In genomic region chr2:84783840-84784566, GRCm38 (mm10) we compare ENCODE assay signal across 13 mouse cellular contexts. TPM values are rescaled to one million over a fixed set of nuclear protein-coding genes. Genes with fewer than 3 reads are reported as not detected.
DNase-seq lines count a peak whose midpoint lies in the region; ATAC-seq and TF ChIP-seq lines count a peak whose summit lies in the region.
"Had no signal": no experiment of that assay in that cellular context is flagged by ENCODE, and none has a peak within 500 bp of the region (broad histone marks: within the 10 kb centered on the region; RNA-seq: fewer than 3 reads in every experiment).

No protein-coding gene starts in this region.

- peak; percentile 44; the same call in 1 of the 2 replicates for TF ChIP-seq EP300 in lung, postnatal 0 days (IDR thresholded peaks at IDR 0.05)

- no peaks in the 10 kb centered on the region for H3K27me3 ChIP-seq in lung, postnatal 0 days (replicated peaks; ENCODE audit: insufficient read depth, low read length)
- no peaks in the 10 kb centered on the region for H3K27me3 ChIP-seq in heart, embryonic 10.5 days (ENCODE audit: insufficient read depth, poor library complexity, severe bottlenecking)
- H3K27me3 ChIP-seq in kidney, postnatal 0 days (ENCODE audit: insufficient read depth, low read length) = no peaks in the 10 kb centered on the region
- H3K27me3 ChIP-seq in stomach, embryonic 16.5 days (ENCODE audit: control insufficient read depth, insufficient read depth, low read length) = no peaks in the 10 kb centered on the region
- H3K27me3 ChIP-seq in neural tube, embryonic 15.5 days (replicated peaks) = no peaks in the 10 kb centered on the region
- H3K27me3 ChIP-seq: midbrain, embryonic 12.5 days had no signal

- no peak overlapping the region for H3K4me3 ChIP-seq in lung, postnatal 0 days (ENCODE audit: low read depth, low read length)
- H3K4me3 ChIP-seq in heart, embryonic 10.5 days = no peak overlapping the region
- H3K4me3 ChIP-seq in kidney, postnatal 0 days (replicated peaks; ENCODE audit: low read depth, low read length) = no peak overlapping the region
- H3K4me3 ChIP-seq in stomach, embryonic 16.5 days (replicated peaks; ENCODE audit: low read length) = no peak overlapping the region
- H3K4me3 ChIP-seq in neural tube, embryonic 15.5 days (replicated peaks) = no peak overlapping the region
- H3K4me3 ChIP-seq: midbrain, embryonic 12.5 days had no signal

- H3K36me3 ChIP-seq in lung, postnatal 0 days (ENCODE audit: insufficient read depth, low read length) = no peaks in the 10 kb centered on the region
- no peaks in the 10 kb centered on the region for H3K36me3 ChIP-seq in heart, embryonic 10.5 days
- no peaks in the 10 kb centered on the region for H3K36me3 ChIP-seq in kidney, postnatal 0 days (ENCODE audit: insufficient read depth, low read length)
- H3K36me3 ChIP-seq in stomach, embryonic 16.5 days (ENCODE audit: control insufficient read depth, insufficient read depth, low read length) = no peaks in the 10 kb centered on the region
- no peaks in the 10 kb centered on the region for H3K36me3 ChIP-seq in neural tube, embryonic 15.5 days
- H3K36me3 ChIP-seq: midbrain, embryonic 12.5 days had no signal

- intact Hi-C loops in left cerebral cortex, postnatal 14 days (cut with DNase I) = no loop called here

- no peaks in the 10 kb centered on the region for H3K9me3 ChIP-seq in lung, postnatal 0 days (ENCODE audit: low read length)
- no peaks in the 10 kb centered on the region for H3K9me3 ChIP-seq in heart, embryonic 10.5 days
- H3K9me3 ChIP-seq in kidney, postnatal 0 days (replicated peaks; ENCODE audit: low read length) = no peaks in the 10 kb centered on the region
- no peaks in the 10 kb centered on the region for H3K9me3 ChIP-seq in stomach, embryonic 16.5 days (replicated peaks; ENCODE audit: control insufficient read depth, low read length)
- H3K9me3 ChIP-seq in neural tube, embryonic 15.5 days (replicated peaks) = no peaks in the 10 kb centered on the region
- H3K9me3 ChIP-seq: midbrain, embryonic 12.5 days had no signal

- 39% methylated on average over 3 of the region's 3 CpGs for WGBS in lung, postnatal 0 days
- 50% methylated on average over 3 of the region's 3 CpGs for WGBS in heart, embryonic 10.5 days
- WGBS in kidney, postnatal 0 days = 58% methylated on average over 3 of the region's 3 CpGs
- WGBS in stomach, embryonic 16.5 days = 48% methylated on average over 3 of the region's 3 CpGs
- WGBS in neural tube, embryonic 15.5 days = 90% methylated on average over 3 of the region's 3 CpGs

- ATAC-seq in lung, postnatal 0 days = peak; percentile 94
- ATAC-seq in kidney, postnatal 0 days (replicated peaks; ENCODE audit: low FRiP score, low read depth) = no peak; the same call in 1 of the 2 replicates
- peak; percentile 80 for ATAC-seq in stomach, embryonic 16.5 days (ENCODE audit: insufficient read depth, low FRiP score)
- no peak for ATAC-seq in neural tube, embryonic 15.5 days (ENCODE audit: low FRiP score)

- DNase-seq in lung, postnatal 0 days (ENCODE audit: low spot score) = peak; percentile 90
- no peak for DNase-seq in lung, postnatal 14 days
- DNase-seq in heart, embryonic 10.5 days (ENCODE audit: low spot score) = no peak
- DNase-seq in kidney, postnatal 0 days (ENCODE audit: low spot score) = peak; percentile 80
- DNase-seq in T-cell, adult 2 months (ENCODE audit: low spot score) = no peak
- no peak for DNase-seq in left cerebral cortex, postnatal 14 days (ENCODE audit: low spot score in 2 of 2)
- DNase-seq: cerebellum, adult 18-20 months; left cerebral cortex, postnatal 4 days; thymus, postnatal 14 days had no signal

- no peak overlapping the region for H3K9ac ChIP-seq in lung, postnatal 0 days (replicated peaks; ENCODE audit: low read depth)
- H3K9ac ChIP-seq in kidney, postnatal 0 days (ENCODE audit: low read depth, low read length) = no peak overlapping the region
- H3K9ac ChIP-seq in stomach, embryonic 16.5 days (ENCODE audit: low read length) = no peak overlapping the region
- no peak overlapping the region for H3K9ac ChIP-seq in neural tube, embryonic 15.5 days (replicated peaks)
- H3K9ac ChIP-seq: midbrain, embryonic 12.5 days had no signal

- peak overlapping the region; percentile 68 for H3K27ac ChIP-seq in lung, postnatal 0 days (ENCODE audit: low read length)
- H3K27ac ChIP-seq in heart, embryonic 10.5 days = peak overlapping the region; percentile 52; the same call in 1 of the 2 replicates
- H3K27ac ChIP-seq in kidney, postnatal 0 days = peak overlapping the region; percentile 75
- H3K27ac ChIP-seq in stomach, embryonic 16.5 days (ENCODE audit: low read length) = peak overlapping the region; percentile 76
- H3K27ac ChIP-seq in neural tube, embryonic 15.5 days (replicated peaks) = no peak overlapping the region
- H3K27ac ChIP-seq: midbrain, embryonic 12.5 days had no signal

- H3K4me2 ChIP-seq in lung, postnatal 0 days (replicated peaks; ENCODE audit: low read depth, low read length) = no peak overlapping the region
- H3K4me2 ChIP-seq in kidney, postnatal 0 days (ENCODE audit: low read length) = no peak overlapping the region
- H3K4me2 ChIP-seq in stomach, embryonic 16.5 days (ENCODE audit: low read depth, low read length) = no peak overlapping the region
- no peak overlapping the region for H3K4me2 ChIP-seq in neural tube, embryonic 15.5 days
- H3K4me2 ChIP-seq: midbrain, embryonic 12.5 days had no signal

- H3K4me1 ChIP-seq in lung, postnatal 0 days (ENCODE audit: insufficient read depth, low read depth, low read length) = 0 out of 2 replicates have a peak, but pooled peaks cover 3% of the 10 kb centered on the region
- H3K4me1 ChIP-seq in heart, embryonic 10.5 days = peaks cover 29% of the 10 kb centered on the region
- 0 out of 2 replicates have a peak, but pooled peaks cover 6% of the 10 kb centered on the region for H3K4me1 ChIP-seq in kidney, postnatal 0 days (replicated peaks; ENCODE audit: insufficient read depth, low read length)
- peaks cover 4% of the 10 kb centered on the region; the same call in 1 of the 2 replicates for H3K4me1 ChIP-seq in stomach, embryonic 16.5 days (ENCODE audit: control insufficient read depth, insufficient read depth, low read length)
- H3K4me1 ChIP-seq in neural tube, embryonic 15.5 days = no peaks in the 10 kb centered on the region
- H3K4me1 ChIP-seq: midbrain, embryonic 12.5 days had no signal

- no peak for TF ChIP-seq CTCF in lung, postnatal 0 days (IDR thresholded peaks at IDR 0.05)
- no peak for TF ChIP-seq CTCF in kidney, postnatal 0 days (IDR thresholded peaks at IDR 0.05; ENCODE audit: low read depth)

RNA-seq across cellular contexts. Expression of gene Serping1, which starts 8.8 kb away (rescaled TPM):
- polyA plus RNA-seq in lung, postnatal 0 days (2015; fragmentation: Nextera tagmentation; extraction: Ambion mirVana) = 269 and 283 TPM in 2 replicates
- 22.0 and 28.5 TPM in 2 replicates for polyA plus RNA-seq in heart, embryonic 10.5 days (2016; fragmentation: Nextera tagmentation; extraction: Ambion mirVana)
- polyA plus RNA-seq in kidney, postnatal 0 days (2015; fragmentation: Nextera tagmentation; extraction: Ambion mirVana) = 140 and 156 TPM in 2 replicates
- polyA plus RNA-seq in stomach, embryonic 16.5 days (2015; fragmentation: Nextera tagmentation; extraction: Ambion mirVana) = 98.2 and 102 TPM in 2 replicates
- 1 to 10 TPM; 5.9 to 6.8 TPM for total RNA-seq in left cerebral cortex, postnatal 14 days (2021)
- polyA plus RNA-seq in neural tube, embryonic 15.5 days (2015; fragmentation: Nextera tagmentation; extraction: Ambion mirVana) = 33.1 and 38.3 TPM in 2 replicates
- total RNA-seq: neutrophil, adult 5-6 weeks had no signal

RNA-seq across cellular contexts. Expression of gene Ube2l6, which starts 14.6 kb away (rescaled TPM):
- 83.7 and 85.6 TPM in 2 replicates for polyA plus RNA-seq in lung, postnatal 0 days (2015; fragmentation: Nextera tagmentation; extraction: Ambion mirVana)
- polyA plus RNA-seq in heart, embryonic 10.5 days (2016; fragmentation: Nextera tagmentation; extraction: Ambion mirVana) = 51.3 and 65.3 TPM in 2 replicates
- 30.5 and 33.9 TPM in 2 replicates for polyA plus RNA-seq in kidney, postnatal 0 days (2015; fragmentation: Nextera tagmentation; extraction: Ambion mirVana)
- 67.7 and 68.9 TPM in 2 replicates for polyA plus RNA-seq in stomach, embryonic 16.5 days (2015; fragmentation: Nextera tagmentation; extraction: Ambion mirVana)
- total RNA-seq in left cerebral cortex, postnatal 14 days (2021) = 1 to 10 TPM; 5.1 to 6.0 TPM
- polyA plus RNA-seq in neural tube, embryonic 15.5 days (2015; fragmentation: Nextera tagmentation; extraction: Ambion mirVana) = 20.1 and 30.9 TPM in 2 replicates

RNA-seq across cellular contexts. Expression of gene Smtnl1, which starts 38.4 kb away (rescaled TPM):
- polyA plus RNA-seq in lung, postnatal 0 days (2015; fragmentation: Nextera tagmentation; extraction: Ambion mirVana) = 0.44 and 0.53 TPM in 2 replicates
- 0.18 and 0.19 TPM in 2 replicates for polyA plus RNA-seq in heart, embryonic 10.5 days (2016; fragmentation: Nextera tagmentation; extraction: Ambion mirVana)
- polyA plus RNA-seq in kidney, postnatal 0 days (2015; fragmentation: Nextera tagmentation; extraction: Ambion mirVana) = 0.36 and 0.37 TPM in 2 replicates
- 0.42 and 1.7 TPM in 2 replicates for polyA plus RNA-seq in stomach, embryonic 16.5 days (2015; fragmentation: Nextera tagmentation; extraction: Ambion mirVana)
- not detected for total RNA-seq in left cerebral cortex, postnatal 14 days (2021)
- not detected in 2 replicates for polyA plus RNA-seq in neural tube, embryonic 15.5 days (2015; fragmentation: Nextera tagmentation; extraction: Ambion mirVana)
- total RNA-seq: left cerebral cortex, postnatal 4 days; neutrophil, adult 5-6 weeks had no signal

RNA-seq across cellular contexts. Expression of gene Gm19426, which starts 40.5 kb away (rescaled TPM):
- polyA plus RNA-seq in lung, postnatal 0 days (2015; fragmentation: Nextera tagmentation; extraction: Ambion mirVana) = 5.6 and 6.5 TPM in 2 replicates
- 6.9 and 7.3 TPM in 2 replicates for polyA plus RNA-seq in heart, embryonic 10.5 days (2016; fragmentation: Nextera tagmentation; extraction: Ambion mirVana)
- polyA plus RNA-seq in kidney, postnatal 0 days (2015; fragmentation: Nextera tagmentation; extraction: Ambion mirVana) = 8.7 and 9.3 TPM in 2 replicates
- 5.7 and 6.3 TPM in 2 replicates for polyA plus RNA-seq in stomach, embryonic 16.5 days (2015; fragmentation: Nextera tagmentation; extraction: Ambion mirVana)
- total RNA-seq in left cerebral cortex, postnatal 14 days (2021) = 1 to 10 TPM; 1.6 to 2.0 TPM
- 5.0 and 5.9 TPM in 2 replicates for polyA plus RNA-seq in neural tube, embryonic 15.5 days (2015; fragmentation: Nextera tagmentation; extraction: Ambion mirVana)
- total RNA-seq: neutrophil, adult 5-6 weeks had no signal

RNA-seq across cellular contexts. Expression of gene Timm10, which starts 42.8 kb away (rescaled TPM):
- polyA plus RNA-seq in lung, postnatal 0 days (2015; fragmentation: Nextera tagmentation; extraction: Ambion mirVana) = 24.2 and 28.5 TPM in 2 replicates
- polyA plus RNA-seq in heart, embryonic 10.5 days (2016; fragmentation: Nextera tagmentation; extraction: Ambion mirVana) = 82.9 and 92.9 TPM in 2 replicates
- polyA plus RNA-seq in kidney, postnatal 0 days (2015; fragmentation: Nextera tagmentation; extraction: Ambion mirVana) = 63.6 and 71.1 TPM in 2 replicates
- polyA plus RNA-seq in stomach, embryonic 16.5 days (2015; fragmentation: Nextera tagmentation; extraction: Ambion mirVana) = 36.7 and 45.6 TPM in 2 replicates
- total RNA-seq in left cerebral cortex, postnatal 14 days (2021) = 10 to 100 TPM; 59.7 to 63.5 TPM
- 78.9 and 86.0 TPM in 2 replicates for polyA plus RNA-seq in neural tube, embryonic 15.5 days (2015; fragmentation: Nextera tagmentation; extraction: Ambion mirVana)

Comparison
In these comparisons a context has a peak if more than half of its experiments do, and no peak if none do; other contexts are left out.
1. DNase-seq: peak in lung, postnatal 0 days (single experiment) and kidney, postnatal 0 days (single experiment); none in lung, postnatal 14 days (single experiment), heart, embryonic 10.5 days (single experiment), T-cell, adult 2 months (single experiment) and left cerebral cortex, postnatal 14 days (0 of 2).
2. ATAC-seq: peak in lung, postnatal 0 days (single experiment) and stomach, embryonic 16.5 days (single experiment); none in kidney, postnatal 0 days (single experiment) and neural tube, embryonic 15.5 days (single experiment).